Mouse (Mus musculus) common myeloid progenitor, adult 5-6 weeks (primary cell): ENCODE results near the gene B3galt1. TPM values are rescaled to one million over a fixed set of nuclear protein-coding genes. Genes with fewer than 3 reads are reported as not detected.

Experiments used
- ATAC-seq: replicated peaks from 2 replicates; pipeline ENCODE4 v1.8.0; 2016; ENCODE audit warnings: low read depth, mild to moderate bottlenecking, moderate TSS enrichment, inconsistent platforms; ENCODE audit not compliant: poor library complexity, severe bottlenecking
- total RNA-seq: library from RNA; stranded (forward); fragments of 200-1000, 187-1606 nt; gene quantifications from 2 replicates; pipeline ENCODE4 v1.2.3, GENCODE M21; 2017

Gene B3galt1
- total RNA-seq, 1 experiment from 2014 or later: not detected

DNA sequence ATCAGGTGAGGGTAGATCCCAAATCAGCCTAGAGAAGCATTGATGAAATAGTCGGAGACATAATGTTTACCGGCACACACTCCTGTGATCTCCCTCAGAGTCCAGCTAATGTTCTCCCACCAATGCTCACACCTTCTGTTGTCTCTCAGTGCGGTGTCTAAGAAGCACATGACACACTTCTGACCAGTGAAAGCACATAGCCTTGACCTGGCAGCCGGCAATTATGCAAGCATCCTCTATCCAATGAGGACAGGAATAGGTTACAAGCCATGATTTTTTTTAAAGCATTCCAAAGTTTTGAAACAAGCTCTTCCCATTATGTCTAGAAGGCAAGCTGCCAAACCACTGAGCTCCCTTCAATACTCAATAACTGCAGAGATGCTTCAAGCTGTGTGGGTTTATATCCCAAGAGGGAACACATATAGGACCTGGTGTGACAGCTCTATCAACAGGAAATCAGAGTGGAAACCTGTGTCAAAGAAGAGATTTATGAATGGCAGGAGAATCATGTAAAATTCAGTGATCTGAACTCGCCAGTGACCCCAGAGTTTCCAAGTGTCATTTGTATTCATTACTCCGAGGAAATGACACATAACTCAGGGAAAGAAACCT is 456.0 kb downstream of the B3galt1 start:
- ATAC-seq: no peak

DNA sequence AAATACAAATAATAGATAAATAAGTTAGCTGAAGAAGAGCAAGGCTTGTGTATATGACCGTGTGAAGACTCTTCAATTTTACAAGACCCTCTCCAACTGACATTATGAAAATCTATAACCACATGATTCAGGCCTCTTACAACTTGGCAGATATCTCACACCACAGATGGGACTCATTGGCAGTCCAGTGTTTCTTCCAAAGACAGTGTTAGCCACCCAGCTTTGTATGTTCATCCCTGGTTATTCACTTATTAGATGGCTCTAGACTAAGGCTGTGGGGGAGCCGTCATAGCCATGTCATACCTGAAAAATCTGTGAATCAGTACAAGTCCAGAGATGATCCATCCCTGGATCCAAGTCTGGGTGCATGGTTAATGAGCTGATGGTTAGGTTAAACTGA is 463.1 kb downstream of the B3galt1 start:
- ATAC-seq: no peak

DNA sequence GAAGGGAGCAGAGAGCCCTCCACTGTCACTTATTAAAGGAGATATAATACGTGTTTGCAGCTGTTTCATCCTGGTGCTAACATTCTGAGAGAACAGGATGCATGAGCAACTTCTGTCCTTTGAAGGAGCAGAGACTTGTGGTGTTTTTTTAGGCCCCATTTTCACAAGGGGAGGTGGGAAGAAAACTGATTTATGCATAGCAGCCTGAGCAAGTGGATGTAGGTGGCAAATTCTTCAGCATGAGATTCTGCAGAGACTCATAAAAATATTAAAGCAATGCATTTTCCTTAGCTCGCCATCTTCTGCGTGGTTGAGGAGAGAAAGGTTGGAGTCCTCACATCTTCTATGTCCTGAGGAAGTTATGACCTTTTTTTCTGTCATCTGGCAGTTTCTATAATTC is 469.0 kb downstream of the B3galt1 start:
- no peak for ATAC-seq

GRCm38 (mm10) chr2:68040752-68041151 is 475.1 kb downstream of the B3galt1 start:
- ATAC-seq: no peak

DNA sequence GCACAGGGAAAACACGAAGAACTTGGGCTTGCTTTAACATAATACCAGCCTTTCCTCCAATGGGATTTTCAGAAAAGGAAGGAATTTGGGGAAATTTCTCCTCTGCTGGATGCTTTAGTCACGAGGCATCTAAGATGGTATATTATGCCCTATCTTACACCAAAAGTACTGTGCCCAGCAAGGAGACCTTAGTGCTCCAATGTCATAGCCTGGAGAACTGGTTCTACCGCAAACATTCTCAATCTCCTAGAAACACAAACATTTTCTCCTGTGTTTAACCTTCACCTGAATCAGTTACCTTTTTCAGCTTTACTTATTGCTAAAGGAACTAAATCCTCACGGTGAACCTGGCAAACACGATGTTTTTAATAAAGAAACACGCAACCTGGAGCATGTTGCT is 486.8 kb downstream of the B3galt1 start:
- ATAC-seq: no peak

DNA sequence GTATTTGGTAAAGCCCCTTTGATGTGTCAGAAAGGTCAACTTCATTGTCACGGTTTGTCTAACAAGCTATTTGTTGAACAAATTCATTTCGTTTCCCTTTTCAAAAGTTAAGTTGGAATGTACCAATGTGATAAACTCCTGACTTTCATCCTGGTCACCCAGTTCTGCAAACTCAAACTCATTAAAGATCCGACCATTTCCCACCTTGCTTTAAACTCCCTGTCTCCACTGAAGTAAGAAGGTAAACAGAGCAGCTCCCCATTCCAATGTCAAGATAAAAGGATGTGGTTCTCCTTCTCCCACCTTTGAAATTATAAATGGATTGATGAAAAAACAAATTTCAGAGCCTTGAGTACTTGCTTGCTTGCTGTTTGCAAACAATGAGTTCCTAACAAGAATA is 487.6 kb downstream of the B3galt1 start:
- ATAC-seq: no peak

GRCm38 (mm10) chr2:68061341-68061740 is 495.7 kb downstream of the B3galt1 start:
- no peak for ATAC-seq

GRCm38 (mm10) chr2:68079426-68080360 is 514.0 kb downstream of the B3galt1 start:
- ATAC-seq: no peak

GRCm38 (mm10) chr2:68080872-68081280 is 515.2 kb downstream of the B3galt1 start:
- no peak for ATAC-seq

DNA sequence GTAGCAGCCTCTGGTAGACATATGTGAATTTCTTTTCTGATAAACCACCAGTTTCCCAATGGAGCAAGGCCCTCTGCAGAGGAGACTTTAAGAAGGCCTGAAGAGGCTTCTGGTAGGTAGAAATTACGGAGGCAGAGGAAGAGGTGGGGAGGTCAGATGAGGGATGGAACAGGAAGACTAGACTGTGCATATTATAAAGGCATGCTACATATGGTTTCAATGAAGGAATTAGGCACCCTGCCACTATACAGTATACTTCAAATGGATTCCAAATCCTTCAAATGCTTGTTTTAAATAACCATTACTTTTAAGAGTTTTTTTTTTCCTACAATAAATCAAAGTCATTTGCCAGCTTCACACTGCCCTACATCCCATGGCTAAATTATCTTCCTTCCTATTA is 518.8 kb downstream of the B3galt1 start:
- no peak for ATAC-seq

DNA sequence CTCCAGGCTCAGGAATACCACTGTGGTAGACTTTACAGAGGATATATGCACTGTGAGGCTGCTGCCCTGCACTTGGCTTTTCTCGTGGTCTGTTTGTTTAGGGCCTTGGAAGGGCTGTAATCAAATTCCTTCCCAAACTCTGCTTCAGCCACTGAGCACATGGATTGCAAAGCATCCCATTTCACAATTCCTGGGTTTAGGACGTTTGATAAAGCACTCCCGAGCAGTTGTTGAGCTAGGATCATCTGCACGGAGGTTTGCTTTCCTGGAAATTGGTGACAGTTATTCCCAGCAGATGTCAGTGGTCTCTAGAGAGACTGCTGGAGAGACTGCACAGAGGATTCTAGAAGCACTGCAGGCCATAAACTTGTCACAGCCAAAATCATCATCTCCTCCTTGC is 520.4 kb downstream of the B3galt1 start:
- no peak for ATAC-seq

- ATAC-seq: no peak
Observed at GRCm38 (mm10) chr2:68091559-68091958, 525.9 kb downstream of the B3galt1 start.

- no peak for ATAC-seq
Observed at GRCm38 (mm10) chr2:68104641-68105040, 539.0 kb downstream of the B3galt1 start.

GRCm38 (mm10) chr2:68118076-68118475 is 552.4 kb downstream of the B3galt1 start:
- no peak for ATAC-seq

GRCm38 (mm10) chr2:68124751-68125150 is 559.1 kb downstream of the B3galt1 start:
- ATAC-seq: no peak

GRCm38 (mm10) chr2:68141094-68141493 is 575.4 kb downstream of the B3galt1 start:
- no peak for ATAC-seq

DNA sequence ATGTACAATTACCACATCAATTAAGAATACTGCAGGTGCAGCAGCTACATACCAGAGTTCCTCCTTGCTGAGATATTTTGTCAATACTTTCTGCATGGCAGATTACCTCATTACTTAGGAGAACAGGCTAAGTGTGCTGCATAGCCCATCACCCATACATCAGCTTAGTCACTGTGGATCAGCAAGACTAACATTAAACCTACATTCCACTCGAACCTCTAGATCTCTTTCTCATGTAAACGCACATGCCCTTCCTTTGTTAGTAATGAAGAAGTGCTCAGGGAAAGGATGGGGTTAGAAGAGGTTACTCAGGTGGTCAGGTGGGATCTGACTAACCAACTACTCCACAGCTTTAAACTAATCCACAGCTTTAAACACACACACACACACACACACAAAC is 577.6 kb downstream of the B3galt1 start:
- no peak for ATAC-seq

DNA sequence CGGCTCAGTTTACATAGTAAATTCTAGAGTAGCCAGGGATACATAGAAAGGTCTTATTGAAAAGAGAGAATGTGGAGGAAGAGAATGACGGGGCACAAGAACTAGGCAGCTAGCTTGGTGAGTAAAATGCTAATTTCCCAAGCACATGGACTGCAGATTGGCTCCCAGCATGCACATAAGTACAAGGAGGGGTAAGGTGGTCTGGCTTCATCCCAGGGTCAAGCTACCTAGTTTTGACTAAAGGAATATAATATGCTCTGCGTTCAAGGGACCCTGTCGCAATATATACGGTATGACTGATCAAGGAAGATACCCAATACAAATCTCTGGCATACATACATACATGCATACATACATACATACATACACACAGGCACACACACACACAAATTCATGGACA is 594.1 kb downstream of the B3galt1 start:
- no peak for ATAC-seq

GRCm38 (mm10) chr2:68160566-68160965 is 594.9 kb downstream of the B3galt1 start:
- no peak for ATAC-seq

DNA sequence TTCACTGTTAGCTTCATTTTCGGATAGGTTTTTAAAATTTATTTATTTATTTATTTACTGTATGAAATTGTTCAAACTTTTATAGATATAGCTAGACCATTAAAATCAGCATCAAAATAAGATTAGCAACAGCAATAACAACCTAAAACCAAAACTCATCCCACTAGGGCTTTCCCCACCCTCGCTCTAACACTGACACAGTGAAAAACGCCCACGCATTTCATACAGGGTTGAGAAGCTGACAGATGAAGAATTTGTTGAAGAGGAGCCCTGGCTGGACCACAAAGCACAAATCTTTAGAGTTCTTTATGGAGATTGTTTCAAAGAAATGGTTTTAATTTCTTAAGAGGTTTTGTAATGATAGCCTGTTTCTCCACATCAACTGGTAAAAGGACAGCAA is 596.3 kb downstream of the B3galt1 start:
- ATAC-seq: no peak

GRCm38 (mm10) chr2:68171306-68171705 is 605.6 kb downstream of the B3galt1 start:
- no peak for ATAC-seq
